ENCODE assay signal across 21 mouse cellular contexts in genomic region chr14:9672728-9673127, GRCm38 (mm10).
A peak's percentile ranks its signal among the peaks of the same experiment; 100 is the strongest.
DNase-seq lines count a peak whose midpoint lies in the region; ATAC-seq lines count a peak whose summit lies in the region.
"Had no signal": no experiment of that assay in that cellular context is flagged by ENCODE, and none has a peak within 500 bp of the region (broad histone marks: within the 10 kb centered on the region; RNA-seq: fewer than 3 reads in every experiment).

No protein-coding gene starts in this region.

- WGBS in heart, embryonic 11.5 days (ENCODE audit: insufficient replicate concordance): 72% methylated on average over 1 of the region's 1 CpGs

- no peak for ATAC-seq in heart, embryonic 11.5 days (replicated peaks; ENCODE audit: insufficient number of reproducible peaks, low FRiP score, low TSS enrichment)
- ATAC-seq: forebrain, embryonic 13.5 days had no signal

- no peak overlapping the region for H3K27ac ChIP-seq in heart, embryonic 11.5 days (ENCODE audit: low read depth, low read length)
- H3K27ac ChIP-seq: embryonic facial prominence, embryonic 10.5 days; forebrain, embryonic 13.5 days; gastrocnemius, adult 2 months; heart, embryonic 15.5 days; hindbrain, embryonic 10.5 days; hindbrain, embryonic 14.5 days had no signal

- H3K9me3 ChIP-seq in heart, embryonic 11.5 days (replicated peaks; ENCODE audit: control insufficient read depth, low read length): no peaks in the 10 kb centered on the region; the same call in 1 of the 2 replicates
- H3K9me3 ChIP-seq: embryonic facial prominence, embryonic 10.5 days; forebrain, embryonic 13.5 days; G1E had no signal

- no peaks in the 10 kb centered on the region for H3K4me1 ChIP-seq in heart, embryonic 11.5 days (ENCODE audit: control insufficient read depth, insufficient read depth, low read length)
- H3K4me1 ChIP-seq: embryonic facial prominence, embryonic 10.5 days; forebrain, embryonic 13.5 days; heart, embryonic 15.5 days had no signal

- no peak overlapping the region for H3K4me3 ChIP-seq in heart, embryonic 11.5 days (ENCODE audit: low read depth, low read length)
- H3K4me3 ChIP-seq: embryonic facial prominence, embryonic 10.5 days; forebrain, embryonic 13.5 days; gastrocnemius, adult 2 months; heart, embryonic 15.5 days; hindbrain, embryonic 10.5 days had no signal

- no peaks in the 10 kb centered on the region for H3K36me3 ChIP-seq in heart, embryonic 11.5 days (ENCODE audit: control insufficient read depth, insufficient read depth, low read length)
- H3K36me3 ChIP-seq: embryonic facial prominence, embryonic 10.5 days; G1E; heart, embryonic 15.5 days; hindbrain, embryonic 10.5 days had no signal

- peak; percentile 3 for DNase-seq in lung, postnatal 10 days
- no peak for DNase-seq in lung, adult 18-20 months
- DNase-seq in ZHBTc4 (ENCODE audit: low read depth, low spot score): peak; percentile 70
- DNase-seq in lung, postnatal 36 days: peak; percentile 13
- DNase-seq in left cerebral cortex, adult 9 months (ENCODE audit: low spot score in 2 of 2): no peak
- DNase-seq: adrenal gland, adult 2 months; adrenal gland, postnatal 25 days; cerebellum, adult 18-20 months; cerebellum, adult 9-11 months; cerebellum, postnatal 36 days; gastrocnemius, adult 2 months; gastrocnemius, postnatal 36 days; heart, adult 11 months; heart, postnatal 14 days had no signal

- no peak overlapping the region for H3K9ac ChIP-seq in heart, embryonic 11.5 days (ENCODE audit: low read depth, low read length)
- H3K9ac ChIP-seq: forebrain, embryonic 13.5 days; heart, embryonic 15.5 days; hindbrain, embryonic 14.5 days had no signal

- no peaks in the 10 kb centered on the region for H3K27me3 ChIP-seq in heart, embryonic 11.5 days (ENCODE audit: control insufficient read depth, insufficient read depth, low read length)
- H3K27me3 ChIP-seq: forebrain, embryonic 13.5 days; heart, embryonic 15.5 days had no signal

- H3K4me2 ChIP-seq in heart, embryonic 11.5 days: no peak overlapping the region
- H3K4me2 ChIP-seq: forebrain, embryonic 13.5 days; heart, embryonic 15.5 days; hindbrain, embryonic 14.5 days had no signal

Comparison
In these comparisons a context has a peak if more than half of its experiments do, and no peak if none do; other contexts are left out.
1. DNase-seq: peak in lung, postnatal 10 days (single experiment), ZHBTc4 (single experiment) and lung, postnatal 36 days (single experiment); none in lung, adult 18-20 months (0 of 2) and left cerebral cortex, adult 9 months (0 of 2).